Comparison of ENCODE assay signal across 8 mouse cellular contexts in genomic region chr2:17729770-17730647, GRCm38 (mm10). TPM values are rescaled to one million over a fixed set of nuclear protein-coding genes. Genes with fewer than 3 reads are reported as not detected.
A peak's percentile ranks its signal among the peaks of the same experiment; 100 is the strongest.
DNase-seq lines count a peak whose midpoint lies in the region; ATAC-seq and TF ChIP-seq lines count a peak whose summit lies in the region.

No protein-coding gene starts in this region.

- H3K9me3 ChIP-seq in embryonic facial prominence, embryonic 13.5 days = no peaks in the 10 kb centered on the region
- no peaks in the 10 kb centered on the region for H3K9me3 ChIP-seq in hindbrain, embryonic 14.5 days (ENCODE audit: control insufficient read depth, low read length)
- no peaks in the 10 kb centered on the region for H3K9me3 ChIP-seq in limb, embryonic 12.5 days
- no peaks in the 10 kb centered on the region for H3K9me3 ChIP-seq in midbrain, postnatal 0 days (ENCODE audit: low read length)

- H3K27ac ChIP-seq in embryonic facial prominence, embryonic 13.5 days = no peak overlapping the region
- peak overlapping the region; percentile 83; the same call in 1 of the 2 replicates for H3K27ac ChIP-seq in hindbrain, embryonic 14.5 days
- no peak overlapping the region for H3K27ac ChIP-seq in limb, embryonic 12.5 days
- H3K27ac ChIP-seq in midbrain, postnatal 0 days (ENCODE audit: low read depth, low read length) = peak overlapping the region; percentile 77

- ATAC-seq in embryonic facial prominence, embryonic 13.5 days (ENCODE audit: insufficient number of reproducible peaks, insufficient read depth, low FRiP score, low TSS enrichment, low read depth) = peak; percentile 40; the same call in 1 of the 2 replicates
- ATAC-seq in hindbrain, embryonic 14.5 days (ENCODE audit: low FRiP score) = peak; percentile 42
- ATAC-seq in limb, embryonic 12.5 days (ENCODE audit: insufficient number of reproducible peaks, insufficient read depth, low FRiP score, low TSS enrichment, low read depth) = no peak
- peak; percentile 64 for ATAC-seq in midbrain, postnatal 0 days (ENCODE audit: low FRiP score)
- ATAC-seq in erythroid progenitor cell, adult 5-6 weeks (replicated peaks; ENCODE audit: low FRiP score, poor library complexity, severe bottlenecking) = no peak

- DNase-seq in gastrocnemius, postnatal 10 days = peak; percentile 12
- DNase-seq in gastrocnemius, adult 8-10 months (ENCODE audit: low spot score in 2 of 2) = no peak
- peak; percentile 19 to 64 for DNase-seq in adrenal gland, adult (ENCODE audit: inconsistent age in 2 of 2, low spot score in 1 of 2)
- no peak for DNase-seq in hindbrain, embryonic 14.5 days (ENCODE audit: low spot score)
- peak; percentile 28 for DNase-seq in midbrain, postnatal 0 days (ENCODE audit: low spot score)

- H3K4me1 ChIP-seq in embryonic facial prominence, embryonic 13.5 days = peaks cover 19% of the 10 kb centered on the region
- peaks cover 19% of the 10 kb centered on the region for H3K4me1 ChIP-seq in hindbrain, embryonic 14.5 days (replicated peaks; ENCODE audit: control insufficient read depth, insufficient read depth, low read length)
- H3K4me1 ChIP-seq in limb, embryonic 12.5 days (replicated peaks) = peaks cover 12% of the 10 kb centered on the region
- no peaks in the 10 kb centered on the region for H3K4me1 ChIP-seq in midbrain, postnatal 0 days (ENCODE audit: insufficient read depth, low read length)

- peaks cover 47% of the 10 kb centered on the region for H3K27me3 ChIP-seq in embryonic facial prominence, embryonic 13.5 days
- H3K27me3 ChIP-seq in hindbrain, embryonic 14.5 days (ENCODE audit: control insufficient read depth, insufficient read depth, low read length) = peaks cover 8% of the 10 kb centered on the region; the same call in 1 of the 2 replicates
- H3K27me3 ChIP-seq in limb, embryonic 12.5 days = peaks cover 36% of the 10 kb centered on the region
- 0 out of 2 replicates have a peak, but pooled peaks cover 4% of the 10 kb centered on the region for H3K27me3 ChIP-seq in midbrain, postnatal 0 days (ENCODE audit: insufficient read depth, low read length)

- H3K4me3 ChIP-seq in embryonic facial prominence, embryonic 13.5 days = peak overlapping the region; percentile 62
- H3K4me3 ChIP-seq in hindbrain, embryonic 14.5 days (replicated peaks; ENCODE audit: low read length) = peak overlapping the region; percentile 75
- peak overlapping the region; percentile 62 for H3K4me3 ChIP-seq in limb, embryonic 12.5 days (replicated peaks)
- peak overlapping the region; percentile 82 for H3K4me3 ChIP-seq in midbrain, postnatal 0 days (ENCODE audit: low read depth, low read length)

- H3K9ac ChIP-seq in embryonic facial prominence, embryonic 13.5 days = peak overlapping the region; percentile 77
- peak overlapping the region; percentile 82 for H3K9ac ChIP-seq in hindbrain, embryonic 14.5 days
- H3K9ac ChIP-seq in limb, embryonic 12.5 days (replicated peaks) = peak overlapping the region; percentile 71
- H3K9ac ChIP-seq in midbrain, postnatal 0 days (replicated peaks; ENCODE audit: low read length, poor library complexity, severe bottlenecking) = peak overlapping the region; percentile 70

- 2% methylated on average over 25 of the region's 25 CpGs for WGBS in embryonic facial prominence, embryonic 13.5 days
- WGBS in hindbrain, embryonic 14.5 days = 3% methylated on average over 25 of the region's 25 CpGs
- WGBS in limb, embryonic 12.5 days = 4% methylated on average over 25 of the region's 25 CpGs
- 3% methylated on average over 23 of the region's 25 CpGs for WGBS in midbrain, postnatal 0 days

- H3K4me2 ChIP-seq in embryonic facial prominence, embryonic 13.5 days = peak overlapping the region; percentile 99
- peak overlapping the region; percentile 98 for H3K4me2 ChIP-seq in hindbrain, embryonic 14.5 days (replicated peaks)
- peak overlapping the region; percentile 97 for H3K4me2 ChIP-seq in limb, embryonic 12.5 days
- H3K4me2 ChIP-seq in midbrain, postnatal 0 days (ENCODE audit: low read depth, low read length, poor library complexity, severe bottlenecking) = peak overlapping the region; percentile 94

- no peaks in the 10 kb centered on the region for H3K36me3 ChIP-seq in embryonic facial prominence, embryonic 13.5 days
- H3K36me3 ChIP-seq in hindbrain, embryonic 14.5 days (replicated peaks; ENCODE audit: control insufficient read depth, insufficient read depth) = no peaks in the 10 kb centered on the region
- no peaks in the 10 kb centered on the region for H3K36me3 ChIP-seq in limb, embryonic 12.5 days
- no peaks in the 10 kb centered on the region; the same call in 1 of the 2 replicates for H3K36me3 ChIP-seq in midbrain, postnatal 0 days (ENCODE audit: insufficient read depth, low read length)

- no peak for TF ChIP-seq CTCF in midbrain, postnatal 0 days (IDR thresholded peaks at IDR 0.05)

RNA-seq across cellular contexts. Expression of gene Nebl, which starts 1.3 kb away (rescaled TPM):
- total RNA-seq in gastrocnemius, postnatal 10 days (2021) = 1 to 10 TPM; 1.0 to 1.1 TPM
- 1 to 10 TPM in 2 of 4 experiments, under 1 TPM in 2; 0.24 to 2.0 (median 0.92) TPM for total RNA-seq in gastrocnemius, adult 8-10 months (2022)
- polyA plus RNA-seq in embryonic facial prominence, embryonic 13.5 days (2015; fragmentation: Nextera tagmentation; extraction: Ambion mirVana) = 16.2 and 16.6 TPM in 2 replicates
- polyA plus RNA-seq in hindbrain, embryonic 14.5 days (2014; fragmentation: Nextera tagmentation; extraction: Ambion mirVana) = 11.1 and 12.9 TPM in 2 replicates
- 10.4 and 11.7 TPM in 2 replicates for polyA plus RNA-seq in limb, embryonic 12.5 days (2016; fragmentation: Nextera tagmentation; extraction: Ambion mirVana)
- total RNA-seq in midbrain, postnatal 0 days (2014; rRNA removed) = 24.0 and 25.1 TPM in 2 replicates
- 8.4 and 11.7 TPM in 2 replicates for polyA plus RNA-seq in midbrain, postnatal 0 days (2015; fragmentation: Nextera tagmentation; extraction: Ambion mirVana)
- not detected in 2 replicates for total RNA-seq in erythroid progenitor cell, adult 5-6 weeks (2015; ENCODE audit: low replicate concordance)
- not detected in 2 replicates for total RNA-seq in erythroid progenitor cell, adult 5-6 weeks (2017; ENCODE audit: low replicate concordance)

Comparison
In these comparisons a context has a peak if more than half of its experiments do, and no peak if none do; other contexts are left out.
1. DNase-seq: peak in gastrocnemius, postnatal 10 days (single experiment), adrenal gland, adult (2 of 2) and midbrain, postnatal 0 days (single experiment); none in gastrocnemius, adult 8-10 months (0 of 2) and hindbrain, embryonic 14.5 days (single experiment).
2. ATAC-seq: peak in embryonic facial prominence, embryonic 13.5 days (single experiment), hindbrain, embryonic 14.5 days (single experiment) and midbrain, postnatal 0 days (single experiment); none in limb, embryonic 12.5 days (single experiment) and erythroid progenitor cell, adult 5-6 weeks (single experiment).
3. H3K27ac ChIP-seq: peak in hindbrain, embryonic 14.5 days (single experiment) and midbrain, postnatal 0 days (single experiment); none in embryonic facial prominence, embryonic 13.5 days (single experiment) and limb, embryonic 12.5 days (single experiment).
4. Peak in every context shown above with its lines, with median percentiles within 50 percentile points of each other: H3K4me2 ChIP-seq, H3K4me3 ChIP-seq and H3K9ac ChIP-seq.